Mouse (Mus musculus): ENCODE data around the gene Fbxo48. TPM values are rescaled to one million over a fixed set of nuclear protein-coding genes. Genes with fewer than 3 reads are reported as not detected.

Fbxo48 gene
- total and polyA plus RNA-seq, 3 experiments = 6.5 to 10.3 (median 7.0) TPM

- in situ Hi-C loops (cut with MboI; ENCODE audit: low pct_ligation_motif_present, low pct_unique_long_range_greater_than_20kb, low sequenced_read_pairs) = no loop called here
- Histone ChIP-seq H3K4me1 (ENCODE audit: control insufficient read depth in 1 of 2, insufficient read depth in 2 of 2) (peaks cover 0 to 2% of the 10 kb centered on the region in 2 experiments; a peak in 1 of 4 replicates), H3K79me2 (replicated peaks; ENCODE audit: control insufficient read depth, extremely low read depth, insufficient read depth, poor library complexity, severe bottlenecking) (no peaks in the 10 kb centered on the region), H3K4me2 (ENCODE audit: insufficient read depth, low read depth, poor library complexity, severe bottlenecking) (no peak overlapping the region), H3K4me3 (replicated peaks in 1 of 3; ENCODE audit: low read depth in 2 of 3, low read length in 2 of 3, poor library complexity in 1 of 3) (no peak overlapping the region), H3K36me3 (replicated peaks in 1 of 2; ENCODE audit: control insufficient read depth in 1 of 2, insufficient read depth in 1 of 2, low read length in 1 of 2) (no peaks in the 10 kb centered on the region), H3K27ac (ENCODE audit: insufficient read depth, low read depth) (no peak overlapping the region), H3K9ac (ENCODE audit: insufficient read depth, low read depth) (no peak overlapping the region), H3K9me3 (replicated peaks; ENCODE audit: low read length) (no peaks in the 10 kb centered on the region), H3K27me3 (replicated peaks) (no peaks in the 10 kb centered on the region)
- TF ChIP-seq TCF12 (IDR thresholded peaks at IDR 0.05; ENCODE audit: low read depth, low read length) = no peak
- no peak for TF ChIP-seq E2F4 (IDR thresholded peaks at IDR 0.05; ENCODE audit: insufficient replicate concordance, low read depth, low read length)
- TF ChIP-seq RAD21 (IDR thresholded peaks at IDR 0.05; ENCODE audit: low read depth, low read length) = no peak
- no peak for TF ChIP-seq JUND (conservative IDR thresholded peaks at IDR 0.05; ENCODE audit: low read depth, low read length)
- no peak for TF ChIP-seq KAT2A (IDR thresholded peaks at IDR 0.05; ENCODE audit: insufficient replicate concordance, low read length)
- no peak for TF ChIP-seq UBTF (IDR thresholded peaks at IDR 0.05; ENCODE audit: low read depth, low read length)
- TF ChIP-seq POLR2AphosphoS2 (IDR thresholded peaks at IDR 0.05; ENCODE audit: low read depth, low read length) = no peak
- no peak for TF ChIP-seq SMC3 (IDR thresholded peaks at IDR 0.05; ENCODE audit: low read depth, low read length)
- TF ChIP-seq RCOR1 (conservative IDR thresholded peaks at IDR 0.05; ENCODE audit: low read depth, low read length) = no peak
- no peak for TF ChIP-seq EP300 (IDR thresholded peaks at IDR 0.05; ENCODE audit: low read length)
- dilution Hi-C loops (cut with MboI; ENCODE audit: extremely low pct_ligation_motif_present, extremely low pct_unique_long_range_greater_than_20kb, low sequenced_read_pairs) = no loop called here
- DNase-seq (ENCODE audit: extremely low read depth) = no peak
Observed at GRCm38 (mm10) chr11:16904302-16905011, 46.7 kb upstream of the Fbxo48 start.

GRCm38 (mm10) chr11:16905012-16905332 is 46.2 kb upstream of the Fbxo48 start:
- Histone ChIP-seq H3K4me2 (ENCODE audit: insufficient read depth, low read depth, poor library complexity, severe bottlenecking) (no peak overlapping the region), H3K9me3 (replicated peaks; ENCODE audit: low read length) (no peaks in the 10 kb centered on the region), H3K27ac (ENCODE audit: insufficient read depth, low read depth) (no peak overlapping the region), H3K79me2 (replicated peaks; ENCODE audit: control insufficient read depth, extremely low read depth, insufficient read depth, poor library complexity, severe bottlenecking) (no peaks in the 10 kb centered on the region), H3K36me3 (replicated peaks in 1 of 2; ENCODE audit: control insufficient read depth in 1 of 2, insufficient read depth in 1 of 2, low read length in 1 of 2) (no peaks in the 10 kb centered on the region), H3K4me1 (ENCODE audit: control insufficient read depth in 1 of 2, insufficient read depth in 2 of 2) (peaks cover 0 to 2% of the 10 kb centered on the region in 2 experiments; a peak in 1 of 4 replicates), H3K27me3 (replicated peaks) (no peaks in the 10 kb centered on the region), H3K9ac (ENCODE audit: insufficient read depth, low read depth) (no peak overlapping the region), H3K4me3 (replicated peaks in 1 of 3; ENCODE audit: low read depth in 2 of 3, low read length in 2 of 3, poor library complexity in 1 of 3) (no peak overlapping the region)
- TF ChIP-seq CHD2 (IDR thresholded peaks at IDR 0.05; ENCODE audit: low read length) = no peak
- TF ChIP-seq NRF1 (IDR thresholded peaks at IDR 0.05; ENCODE audit: low read depth, low read length) = no peak
- TF ChIP-seq USF1 (IDR thresholded peaks at IDR 0.05; ENCODE audit: low read depth, low read length) = no peak
- no peak for TF ChIP-seq MAX (IDR thresholded peaks at IDR 0.05; ENCODE audit: low read length)
- no peak for TF ChIP-seq ZC3H11A (IDR thresholded peaks at IDR 0.05; ENCODE audit: low read depth, low read length)
- no peak for TF ChIP-seq MXI1 (IDR thresholded peaks at IDR 0.05; ENCODE audit: low read depth, low read length)
- no peak for TF ChIP-seq ZMIZ1 (IDR thresholded peaks at IDR 0.05; ENCODE audit: low read depth, low read length)
- TF ChIP-seq MEF2A (IDR thresholded peaks at IDR 0.05; ENCODE audit: borderline replicate concordance, low read depth, low read length) = no peak
- no peak for TF ChIP-seq EP300 (IDR thresholded peaks at IDR 0.05; ENCODE audit: low read length)
- dilution Hi-C loops (cut with MboI; ENCODE audit: extremely low pct_ligation_motif_present, extremely low pct_unique_long_range_greater_than_20kb, low sequenced_read_pairs) = no loop called here
- DNase-seq (ENCODE audit: extremely low read depth) = no peak
- in situ Hi-C loops (cut with MboI; ENCODE audit: low pct_ligation_motif_present, low pct_unique_long_range_greater_than_20kb, low sequenced_read_pairs) = no loop called here
